Mouse (Mus musculus): Measurements from ENCODE around the gene Hspa1a.
"Not testable (repeated sequence)": the region's sequence is repeated elsewhere in the genome, so short reads cannot be mapped to it uniquely, and the experiment has no call there.

The Hspa1a gene

GRCm38 (mm10) chr17:34972069-34972749 lies at the start of gene Hspa1a, which contains the start of gene Hspa1l:
Gene Hspa1a, minus strand, starts transcription at chr17:34972156.
Gene Hspa1l, plus strand, starts transcription at chr17:34972703.
- peak; percentile 75 for DNase-seq (ENCODE audit: low spot score)

GRCm38 (mm10) chr17:35021163-35021808 lies 49.3 kb upstream of the Hspa1a start:
- DNase-seq (ENCODE audit: low spot score), result peak; percentile 91

- DNase-seq (ENCODE audit: low spot score), result no peak
These were observed 48.6 kb upstream of the Hspa1a start for GRCm38 (mm10) chr17:35020551-35020950.

GRCm38 (mm10) chr17:35019894-35020293 lies 47.9 kb upstream of the Hspa1a start:
- DNase-seq (ENCODE audit: low spot score), result no peak

- no peak for DNase-seq (ENCODE audit: low spot score)
These were observed 46.2 kb upstream of the Hspa1a start for GRCm38 (mm10) chr17:35018171-35018570.

GRCm38 (mm10) chr17:35017706-35018030 lies 45.7 kb upstream of the Hspa1a start:
- no peak for DNase-seq (ENCODE audit: low spot score)

- DNase-seq (ENCODE audit: low spot score), result no peak
These were observed 45.1 kb upstream of the Hspa1a start for GRCm38 (mm10) chr17:35016791-35017705.

- no peak for DNase-seq (ENCODE audit: low spot score)
These were observed 44.4 kb upstream of the Hspa1a start, which contains the start of gene Vwa7 for GRCm38 (mm10) chr17:35016376-35016775. Gene Vwa7, plus strand, starts transcription at chr17:35016579.

- no peak for DNase-seq (ENCODE audit: low spot score)
These were observed 43.3 kb upstream of the Hspa1a start for GRCm38 (mm10) chr17:35015296-35015695.

GRCm38 (mm10) chr17:35013221-35013620 lies 41.3 kb upstream of the Hspa1a start:
- no peak for DNase-seq (ENCODE audit: low spot score)

- DNase-seq (ENCODE audit: low spot score), result no peak
These were observed 40.5 kb upstream of the Hspa1a start for GRCm38 (mm10) chr17:35012430-35012829.

- no peak for DNase-seq (ENCODE audit: low spot score)
These were observed 39.5 kb upstream of the Hspa1a start for GRCm38 (mm10) chr17:35011440-35011839.

GRCm38 (mm10) chr17:35009586-35009985 lies 37.6 kb upstream of the Hspa1a start:
- DNase-seq (ENCODE audit: low spot score), result no peak

GRCm38 (mm10) chr17:35007387-35007991 lies 35.5 kb upstream of the Hspa1a start:
- DNase-seq (ENCODE audit: low spot score), result no peak

- DNase-seq (ENCODE audit: low spot score), result not testable (repeated sequence)
These were observed 33.9 kb upstream of the Hspa1a start for GRCm38 (mm10) chr17:35005902-35006301.

GRCm38 (mm10) chr17:35005158-35005557 lies 33.2 kb upstream of the Hspa1a start:
- DNase-seq (ENCODE audit: low spot score), result no peak

- DNase-seq (ENCODE audit: low spot score), result no peak
These were observed 32.2 kb upstream of the Hspa1a start for GRCm38 (mm10) chr17:35004075-35004717.

GRCm38 (mm10) chr17:35003022-35003838 lies 31.3 kb upstream of the Hspa1a start:
- no peak for DNase-seq (ENCODE audit: low spot score)

- no peak for DNase-seq (ENCODE audit: low spot score)
These were observed 30.4 kb upstream of the Hspa1a start for GRCm38 (mm10) chr17:35002153-35002865.
